Mouse (Mus musculus): ENCODE measurements around the gene Olfr1454. TPM values are rescaled to one million over a fixed set of nuclear protein-coding genes. Genes with fewer than 3 reads are reported as not detected.

The Olfr1454 gene
- not detected for polyA plus RNA-seq (2015; fragmentation: Illumina TruSeq; extraction: RNeasy Lipid Tissue Mini Kit (QIAGEN cat#74804); ENCODE audit: insufficient read depth, low replicate concordance)

GRCm38 (mm10) chr19:13060310-13060709 lies at the start of gene Olfr1454:
Gene Olfr1454 (plus strand): TSS chr19:13060610.

GRCm38 (mm10) chr19:13028227-13028626 lies 32.2 kb upstream of the Olfr1454 start, which contains the start of gene Olfr1453:
Gene Olfr1453 (minus strand): TSS chr19:13028327.

GRCm38 (mm10) chr19:13097791-13098190 lies 37.4 kb downstream of the Olfr1454 start, which contains the start of gene Olfr1457:
Gene Olfr1457 (minus strand): TSS chr19:13097891.

GRCm38 (mm10) chr19:13106675-13107074 lies 46.3 kb downstream of the Olfr1454 start, which contains the start of gene Olfr1458:
Gene Olfr1458 (minus strand): TSS chr19:13106775.

Other genes starting within 250 kb of the Olfr1454 start
- gene Gm5244, start 213.9 kb upstream of the Olfr1454 start, polyA plus RNA-seq (2015; fragmentation: Illumina TruSeq; extraction: RNeasy Lipid Tissue Mini Kit (QIAGEN cat#74804); ENCODE audit: insufficient read depth, low replicate concordance) = 0.37 TPM
- 0.65 TPM for gene Olfr1444, start 203.3 kb upstream of the Olfr1454 start, polyA plus RNA-seq (2015; fragmentation: Illumina TruSeq; extraction: RNeasy Lipid Tissue Mini Kit (QIAGEN cat#74804); ENCODE audit: insufficient read depth, low replicate concordance)
- not detected for gene Olfr1445, start 176.8 kb upstream of the Olfr1454 start, polyA plus RNA-seq (2015; fragmentation: Illumina TruSeq; extraction: RNeasy Lipid Tissue Mini Kit (QIAGEN cat#74804); ENCODE audit: insufficient read depth, low replicate concordance)
- not detected for gene Olfr1446, start 167.1 kb upstream of the Olfr1454 start, polyA plus RNA-seq (2015; fragmentation: Illumina TruSeq; extraction: RNeasy Lipid Tissue Mini Kit (QIAGEN cat#74804); ENCODE audit: insufficient read depth, low replicate concordance)
- gene Olfr1447, start 156.9 kb upstream of the Olfr1454 start, polyA plus RNA-seq (2015; fragmentation: Illumina TruSeq; extraction: RNeasy Lipid Tissue Mini Kit (QIAGEN cat#74804); ENCODE audit: insufficient read depth, low replicate concordance) = not detected
- gene Olfr1448, start 136.2 kb upstream of the Olfr1454 start, polyA plus RNA-seq (2015; fragmentation: Illumina TruSeq; extraction: RNeasy Lipid Tissue Mini Kit (QIAGEN cat#74804); ENCODE audit: insufficient read depth, low replicate concordance) = not detected
- gene Olfr1449, start 129.8 kb upstream of the Olfr1454 start, polyA plus RNA-seq (2015; fragmentation: Illumina TruSeq; extraction: RNeasy Lipid Tissue Mini Kit (QIAGEN cat#74804); ENCODE audit: insufficient read depth, low replicate concordance) = not detected
- not detected for gene Olfr1450, start 110.4 kb upstream of the Olfr1454 start, polyA plus RNA-seq (2015; fragmentation: Illumina TruSeq; extraction: RNeasy Lipid Tissue Mini Kit (QIAGEN cat#74804); ENCODE audit: insufficient read depth, low replicate concordance)
- not detected for gene Olfr1451, start 65.6 kb upstream of the Olfr1454 start, polyA plus RNA-seq (2015; fragmentation: Illumina TruSeq; extraction: RNeasy Lipid Tissue Mini Kit (QIAGEN cat#74804); ENCODE audit: insufficient read depth, low replicate concordance)
- gene Olfr1453, start 32.3 kb upstream of the Olfr1454 start, polyA plus RNA-seq (2015; fragmentation: Illumina TruSeq; extraction: RNeasy Lipid Tissue Mini Kit (QIAGEN cat#74804); ENCODE audit: insufficient read depth, low replicate concordance) = not detected
- gene Olfr1457, start 37.3 kb downstream of the Olfr1454 start, polyA plus RNA-seq (2015; fragmentation: Illumina TruSeq; extraction: RNeasy Lipid Tissue Mini Kit (QIAGEN cat#74804); ENCODE audit: insufficient read depth, low replicate concordance) = not detected
- gene Olfr1458, start 46.2 kb downstream of the Olfr1454 start, polyA plus RNA-seq (2015; fragmentation: Illumina TruSeq; extraction: RNeasy Lipid Tissue Mini Kit (QIAGEN cat#74804); ENCODE audit: insufficient read depth, low replicate concordance) = not detected
- gene Olfr1459, start 88.9 kb downstream of the Olfr1454 start, polyA plus RNA-seq (2015; fragmentation: Illumina TruSeq; extraction: RNeasy Lipid Tissue Mini Kit (QIAGEN cat#74804); ENCODE audit: insufficient read depth, low replicate concordance) = not detected
- not detected for gene Olfr1461, start 102.4 kb downstream of the Olfr1454 start, polyA plus RNA-seq (2015; fragmentation: Illumina TruSeq; extraction: RNeasy Lipid Tissue Mini Kit (QIAGEN cat#74804); ENCODE audit: insufficient read depth, low replicate concordance)
- not detected for gene Olfr1462, start 125.1 kb downstream of the Olfr1454 start, polyA plus RNA-seq (2015; fragmentation: Illumina TruSeq; extraction: RNeasy Lipid Tissue Mini Kit (QIAGEN cat#74804); ENCODE audit: insufficient read depth, low replicate concordance)
- gene Olfr1463, start 170.7 kb downstream of the Olfr1454 start, polyA plus RNA-seq (2015; fragmentation: Illumina TruSeq; extraction: RNeasy Lipid Tissue Mini Kit (QIAGEN cat#74804); ENCODE audit: insufficient read depth, low replicate concordance) = not detected